Mouse (Mus musculus): ENCODE data around the gene Gm11273. TPM values are rescaled to one million over a fixed set of nuclear protein-coding genes. Genes with fewer than 3 reads are reported as not detected.

Gm11273 gene
- polyA plus RNA-seq, 1 experiment from 2014 or later, result 32.6 TPM

Other genes starting within 250 kb of the Gm11273 start
- not detected in 2 replicates for gene Gpx5, start 208.7 kb downstream of the Gm11273 start, polyA plus RNA-seq (2015; fragmentation: Nextera tagmentation; extraction: Ambion mirVana)
- gene Gpx6, start 189.3 kb downstream of the Gm11273 start, polyA plus RNA-seq (2015; fragmentation: Nextera tagmentation; extraction: Ambion mirVana), result not detected in 2 replicates
- not detected in 2 replicates for gene Olfr1367, start 154.5 kb downstream of the Gm11273 start, polyA plus RNA-seq (2015; fragmentation: Nextera tagmentation; extraction: Ambion mirVana)
- gene Zscan12, start 138.6 kb downstream of the Gm11273 start, polyA plus RNA-seq (2015; fragmentation: Nextera tagmentation; extraction: Ambion mirVana), result 9.9 and 10.0 TPM in 2 replicates
- gene Zkscan3, start 98.7 kb downstream of the Gm11273 start, polyA plus RNA-seq (2015; fragmentation: Nextera tagmentation; extraction: Ambion mirVana), result 77.7 and 80.7 TPM in 2 replicates
- 2.5 and 2.6 TPM in 2 replicates for gene Pgbd1, start 60.4 kb downstream of the Gm11273 start, polyA plus RNA-seq (2015; fragmentation: Nextera tagmentation; extraction: Ambion mirVana)
- gene Zscan26, start 47.7 kb downstream of the Gm11273 start, polyA plus RNA-seq (2015; fragmentation: Nextera tagmentation; extraction: Ambion mirVana), result 33.0 and 36.3 TPM in 2 replicates
- 2.4 and 2.6 TPM in 2 replicates for gene Nkapl, start 32.9 kb downstream of the Gm11273 start, polyA plus RNA-seq (2015; fragmentation: Nextera tagmentation; extraction: Ambion mirVana)
- 2.9 and 3.1 TPM in 2 replicates for gene Zkscan4, start 22.5 kb downstream of the Gm11273 start, polyA plus RNA-seq (2015; fragmentation: Nextera tagmentation; extraction: Ambion mirVana)
- gene Gm10065, start 22.0 kb downstream of the Gm11273 start, polyA plus RNA-seq (2015; fragmentation: Nextera tagmentation; extraction: Ambion mirVana), result not detected in 2 replicates
- gene AK157302, start 6.2 kb downstream of the Gm11273 start, polyA plus RNA-seq (2015; fragmentation: Nextera tagmentation; extraction: Ambion mirVana), result 0.68 and 1.1 TPM in 2 replicates
- gene Zkscan8, start 29.7 kb upstream of the Gm11273 start, polyA plus RNA-seq (2015; fragmentation: Nextera tagmentation; extraction: Ambion mirVana), result 5.4 and 5.5 TPM in 2 replicates
- 0.26 and 0.27 TPM in 2 replicates for gene Olfr1366, start 41.4 kb upstream of the Gm11273 start, polyA plus RNA-seq (2015; fragmentation: Nextera tagmentation; extraction: Ambion mirVana)
- 0.06 TPM in 1 of 2 replicates, not detected in the other for gene Olfr1535, start 58.5 kb upstream of the Gm11273 start, polyA plus RNA-seq (2015; fragmentation: Nextera tagmentation; extraction: Ambion mirVana)
- not detected in 2 replicates for gene Olfr1364, start 80.3 kb upstream of the Gm11273 start, polyA plus RNA-seq (2015; fragmentation: Nextera tagmentation; extraction: Ambion mirVana)
- gene Olfr1362, start 112.6 kb upstream of the Gm11273 start, polyA plus RNA-seq (2015; fragmentation: Nextera tagmentation; extraction: Ambion mirVana), result not detected in 2 replicates
- gene Olfr11, start 141.1 kb upstream of the Gm11273 start, polyA plus RNA-seq (2015; fragmentation: Nextera tagmentation; extraction: Ambion mirVana), result not detected in 2 replicates
- gene Olfr1361, start 162.0 kb upstream of the Gm11273 start, polyA plus RNA-seq (2015; fragmentation: Nextera tagmentation; extraction: Ambion mirVana), result not detected in 2 replicates
- not detected in 2 replicates for gene Olfr1360, start 176.0 kb upstream of the Gm11273 start, polyA plus RNA-seq (2015; fragmentation: Nextera tagmentation; extraction: Ambion mirVana)
- gene Olfr1359, start 196.7 kb upstream of the Gm11273 start, polyA plus RNA-seq (2015; fragmentation: Nextera tagmentation; extraction: Ambion mirVana), result not detected in 2 replicates
- gene Hist1h2bl, start 214.7 kb upstream of the Gm11273 start, polyA plus RNA-seq (2015; fragmentation: Nextera tagmentation; extraction: Ambion mirVana), result 1.4 and 4.4 TPM in 2 replicates
- 25.1 TPM in 2 replicates for gene Hist1h2ai, start 215.0 kb upstream of the Gm11273 start, polyA plus RNA-seq (2015; fragmentation: Nextera tagmentation; extraction: Ambion mirVana)
- 4.7 and 6.3 TPM in 2 replicates for gene Hist1h3h, start 216.2 kb upstream of the Gm11273 start, polyA plus RNA-seq (2015; fragmentation: Nextera tagmentation; extraction: Ambion mirVana)
- gene Hist1h2bm, start 220.6 kb upstream of the Gm11273 start, polyA plus RNA-seq (2015; fragmentation: Nextera tagmentation; extraction: Ambion mirVana), result 2.5 and 3.3 TPM in 2 replicates
- gene Hist1h4j, start 233.6 kb upstream of the Gm11273 start, polyA plus RNA-seq (2015; fragmentation: Nextera tagmentation; extraction: Ambion mirVana), result 2.9 and 3.6 TPM in 2 replicates
- 2.4 and 3.2 TPM in 2 replicates for gene Hist1h4k, start 249.1 kb upstream of the Gm11273 start, polyA plus RNA-seq (2015; fragmentation: Nextera tagmentation; extraction: Ambion mirVana)